Mouse (Mus musculus): ENCODE data around the gene Kif21b.

DNA sequence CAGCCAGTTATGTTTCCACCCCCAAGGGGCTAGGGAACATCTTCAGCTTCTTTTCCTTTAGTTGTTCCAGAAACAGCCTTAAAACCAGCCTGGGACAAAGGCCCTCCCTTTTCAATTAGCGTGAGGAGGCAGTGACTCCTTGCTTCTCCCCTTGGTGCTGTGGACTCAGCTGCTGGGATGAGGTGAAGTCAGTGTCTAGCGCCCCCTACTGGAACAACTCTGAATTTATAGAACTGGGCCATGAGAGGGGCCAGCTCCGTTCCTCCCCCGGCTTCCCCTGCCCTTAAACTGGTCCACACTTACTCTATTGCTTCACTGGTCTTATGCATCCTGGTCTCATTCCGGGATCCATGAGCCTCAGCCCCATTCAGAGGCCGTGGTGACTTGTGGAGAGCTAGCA lies 44.0 kb downstream of the Kif21b start:
- peak; percentile 51 for TF ChIP-seq CTCF (IDR thresholded peaks at IDR 0.05; ENCODE audit: insufficient read depth, low read depth, low read length)
- no peak for TF ChIP-seq POLR2A (IDR thresholded peaks at IDR 0.05; ENCODE audit: insufficient read depth, low read depth, low read length)

All from olfactory bulb, adult 2 months (tissue).